Mouse (Mus musculus) thymus, adult 2 months (tissue): ENCODE results near the gene Gm20662.

Experiments used
- CTCF ChIP-seq: fragments of 200-500 bp; IDR thresholded peaks from 2 replicates; pipeline ENCODE4 v1.5.1; 2012; ENCODE audit warnings: mild to moderate bottlenecking, control low read depth, low read length, moderate library complexity, borderline replicate concordance; ENCODE audit not compliant: control insufficient read depth, poor library complexity, insufficient read depth; ENCODE audit errors: extremely low read depth
- POLR2A ChIP-seq: fragments of 200-500 bp; IDR thresholded peaks from 2 replicates; pipeline ENCODE4 v1.6.1; 2012; ENCODE audit warnings: mild to moderate bottlenecking, low read length, control low read depth, moderate library complexity; ENCODE audit not compliant: control insufficient read depth, poor library complexity, insufficient read depth; ENCODE audit errors: extremely low read depth

- no peak for TF ChIP-seq CTCF
- no peak for TF ChIP-seq POLR2A
Observed at GRCm38 (mm10) chr9:108093586-108093985, 97.4 kb downstream of the Gm20662 start.
